Mouse (Mus musculus) heart, embryonic 11.5 days (tissue): ENCODE data around the gene Kctd7. TPM values are rescaled to one million over a fixed set of nuclear protein-coding genes. Genes with fewer than 3 reads are reported as not detected.

Experiments
- ATAC-seq: fragments of 200-750 bp; cut with Nextera tagmentation; replicated peaks from 2 replicates; pipeline ENCODE4 v1.8.0; 2017; ENCODE audit warnings: moderate library complexity; ENCODE audit not compliant: insufficient number of reproducible peaks, low FRiP score, low TSS enrichment
- H3K27ac ChIP-seq: fragments of 300-500 bp; sonication (generic); 2 replicates; pipeline ENCODE4 v1.5.1; 2014; ENCODE audit warnings: mild to moderate bottlenecking, low read depth, low read length
- H3K27me3 ChIP-seq: fragments of 300-500 bp; sonication (generic); 2 replicates; pipeline ENCODE4 v1.6.1; 2014; ENCODE audit warnings: mild to moderate bottlenecking, low read length, mixed read lengths; ENCODE audit not compliant: control insufficient read depth, insufficient read depth
- H3K36me3 ChIP-seq: fragments of 300-500 bp; sonication (generic); 2 replicates; pipeline ENCODE4 v1.6.1; 2014; ENCODE audit warnings: mild to moderate bottlenecking, low read length, moderate library complexity, mixed read lengths; ENCODE audit not compliant: control insufficient read depth, insufficient read depth
- H3K4me1 ChIP-seq: fragments of 300-500 bp; sonication (generic); 2 replicates; pipeline ENCODE4 v1.6.1; 2014; ENCODE audit warnings: low read length; ENCODE audit not compliant: control insufficient read depth, insufficient read depth
- H3K4me2 ChIP-seq: fragments of 300-500 bp; sonication (generic); 2 replicates; pipeline ENCODE4 v1.6.1; 2014; ENCODE audit warnings: mild to moderate bottlenecking, moderate library complexity
- H3K4me3 ChIP-seq: fragments of 300-500 bp; sonication (generic); 2 replicates; pipeline ENCODE4 v1.5.1; 2014; ENCODE audit warnings: low read depth, low read length
- H3K9ac ChIP-seq: fragments of 300-500 bp; sonication (generic); 2 replicates; pipeline ENCODE4 v1.6.1; 2014; ENCODE audit warnings: mild to moderate bottlenecking, low read depth, low read length, moderate library complexity
- H3K9me3 ChIP-seq: fragments of 300-500 bp; sonication (generic); replicated peaks from 2 replicates; pipeline ENCODE4 v1.6.1; 2016; ENCODE audit warnings: low read length; ENCODE audit not compliant: control insufficient read depth
- WGBS: fragments of 180-500 bp; shearing (Covaris S2); extraction: QIAGEN DNeasy Blood & Tissue Kit; methylation state at CpG from one replicate; pipeline ENCODE4 v1.1.7; 2014; ENCODE audit not compliant: insufficient replicate concordance; 5-methylcytosine and 5-hydroxymethylcytosine counted together
- polyA plus RNA-seq: library from polyadenylated mRNA; unstranded; fragments of >200 nt; fragmentation: Nextera tagmentation; extraction: Ambion mirVana; gene quantifications from 2 replicates; pipeline ENCODE4 v1.2.1, GENCODE M21; 2014

Kctd7 gene
- polyA plus RNA-seq, 1 experiment from 2014 or later: 3.0 TPM

- H3K36me3 ChIP-seq: peaks cover 15% of the 10 kb centered on the region
- no peak overlapping the region for H3K9ac ChIP-seq
- H3K27ac ChIP-seq: no peak overlapping the region; the same call in 1 of the 2 replicates
- no peaks in the 10 kb centered on the region for H3K27me3 ChIP-seq
- H3K9me3 ChIP-seq: no peaks in the 10 kb centered on the region
- no peak overlapping the region for H3K4me3 ChIP-seq
- no peak for ATAC-seq
- H3K4me1 ChIP-seq: no peaks in the 10 kb centered on the region
- no peak overlapping the region for H3K4me2 ChIP-seq
- WGBS: 71% methylated on average over 4 of the region's 4 CpGs
Measured at GRCm38 (mm10) chr5:130203948-130204347, 59.3 kb downstream of the Kctd7 start.

GRCm38 (mm10) chr5:130204560-130204959 lies 59.9 kb downstream of the Kctd7 start:
- H3K27ac ChIP-seq: no peak overlapping the region
- H3K36me3 ChIP-seq: peaks cover 17% of the 10 kb centered on the region
- no peak overlapping the region for H3K9ac ChIP-seq
- H3K4me3 ChIP-seq: no peak overlapping the region
- ATAC-seq: no peak
- no peaks in the 10 kb centered on the region for H3K9me3 ChIP-seq
- WGBS: 87% methylated on average over 6 of the region's 6 CpGs
- no peaks in the 10 kb centered on the region for H3K27me3 ChIP-seq
- H3K4me1 ChIP-seq: no peaks in the 10 kb centered on the region
- H3K4me2 ChIP-seq: no peak overlapping the region

Other genes with a start within 250 kb of the Kctd7 start
- gene Zbed5, start 249.1 kb upstream of the Kctd7 start, polyA plus RNA-seq: 4.8 and 5.8 TPM in 2 replicates
- 0.32 and 0.42 TPM in 2 replicates for gene Phkg1, start 246.3 kb upstream of the Kctd7 start, polyA plus RNA-seq
- gene Nupr1l, start 236.3 kb upstream of the Kctd7 start, polyA plus RNA-seq: 1.0 and 2.4 TPM in 2 replicates
- 16.3 and 16.7 TPM in 2 replicates for gene Vkorc1l1, start 202.9 kb upstream of the Kctd7 start, polyA plus RNA-seq
- 50.2 and 62.8 TPM in 2 replicates for gene Gusb, start 141.8 kb upstream of the Kctd7 start, polyA plus RNA-seq
- 18.2 and 18.6 TPM in 2 replicates for gene Asl, start 115.6 kb upstream of the Kctd7 start, polyA plus RNA-seq
- gene Crcp, start 115.6 kb upstream of the Kctd7 start, polyA plus RNA-seq: 21.0 and 22.1 TPM in 2 replicates
- 28.1 and 28.8 TPM in 2 replicates for gene Tpst1, start 71.5 kb upstream of the Kctd7 start, polyA plus RNA-seq
- gene Rabgef1, start 26.9 kb downstream of the Kctd7 start, polyA plus RNA-seq: 20.8 and 22.0 TPM in 2 replicates
- gene Tmem248, start 72.2 kb downstream of the Kctd7 start, polyA plus RNA-seq: 32.1 and 33.8 TPM in 2 replicates
- gene Sbds, start 110.7 kb downstream of the Kctd7 start, polyA plus RNA-seq: 58.2 and 61.1 TPM in 2 replicates
- gene Tyw1, start 110.8 kb downstream of the Kctd7 start, polyA plus RNA-seq: 17.8 and 20.3 TPM in 2 replicates
- 0.11 and 0.21 TPM in 2 replicates for gene Caln1, start 224.6 kb downstream of the Kctd7 start, polyA plus RNA-seq
- not detected in 2 replicates for gene A330070K13Rik, start 239.8 kb downstream of the Kctd7 start, polyA plus RNA-seq